Mouse (Mus musculus) C2C12 (cell line): ENCODE results near the gene 4933428G20Rik. TPM values are rescaled to one million over a fixed set of nuclear protein-coding genes. Genes with fewer than 3 reads are reported as not detected.

ENCODE experiments used
- H3K27me3 ChIP-seq: one replicate; pipeline ENCODE4 v1.6.1; 2011; ENCODE audit not compliant: control insufficient read depth, insufficient read depth, insufficient read length
- H3K36me3 ChIP-seq: one replicate; pipeline ENCODE4 v1.6.1; 2011; ENCODE audit not compliant: control insufficient read depth, insufficient read depth
- H3K4me3 ChIP-seq: one replicate; pipeline ENCODE4 v1.5.1; 2011; ENCODE audit warnings: mild to moderate bottlenecking, control low read depth; ENCODE audit not compliant: poor library complexity, insufficient read depth, severe bottlenecking
- H3K79me2 ChIP-seq: one replicate; pipeline ENCODE4 v1.6.1; 2011; ENCODE audit not compliant: control insufficient read depth, insufficient read depth
- H3K79me3 ChIP-seq: one replicate; pipeline ENCODE4 v1.6.1; 2011; ENCODE audit warnings: low read depth, control low read depth
- H3ac ChIP-seq: one replicate; pipeline ENCODE3; 2011; ENCODE audit warnings: low read depth; ENCODE audit not compliant: control insufficient read depth, insufficient read length
- CEBPB ChIP-seq: IDR thresholded peaks from one replicate; pipeline ENCODE4 v1.6.1; 2011; ENCODE audit warnings: low read depth, mild to moderate bottlenecking, control low read depth, moderate library complexity
- CTCF ChIP-seq: IDR thresholded peaks from one replicate; pipeline ENCODE4 v1.5.1; 2011; ENCODE audit not compliant: control insufficient read depth, insufficient read depth, insufficient read length
- FOSL1 ChIP-seq: IDR thresholded peaks from one replicate; pipeline ENCODE4 v1.8.0; 2011; ENCODE audit warnings: mild to moderate bottlenecking, low read length; ENCODE audit not compliant: poor library complexity, insufficient read depth, severe bottlenecking
- MAX ChIP-seq: IDR thresholded peaks from one replicate; pipeline ENCODE4 v1.6.1; 2011; ENCODE audit warnings: mild to moderate bottlenecking, control low read depth
- MYOD1 ChIP-seq: IDR thresholded peaks from one replicate; pipeline ENCODE4 v1.6.1; 2011; ENCODE audit warnings: low read depth; ENCODE audit not compliant: control insufficient read depth, insufficient read length
- MYOG ChIP-seq: IDR thresholded peaks from one replicate; pipeline ENCODE4 v1.6.1; 2011; ENCODE audit not compliant: control insufficient read depth, insufficient read length; ENCODE audit errors: extremely low read depth
- USF1 ChIP-seq: IDR thresholded peaks from one replicate; pipeline ENCODE4 v1.6.1; 2011; ENCODE audit warnings: low read depth, mild to moderate bottlenecking, control low read depth, moderate library complexity
- polyA plus RNA-seq: library from polyadenylated mRNA; unstranded; fragments of >200 nt; fragmentation: generic; extraction: Trizol; gene quantifications from one replicate; pipeline ENCODE4 v1.2.1, GENCODE M21; 2012; ENCODE audit warnings: missing spikeins

Gene 4933428G20Rik
- polyA plus RNA-seq, 1 experiment = 0.34 TPM

DNA sequence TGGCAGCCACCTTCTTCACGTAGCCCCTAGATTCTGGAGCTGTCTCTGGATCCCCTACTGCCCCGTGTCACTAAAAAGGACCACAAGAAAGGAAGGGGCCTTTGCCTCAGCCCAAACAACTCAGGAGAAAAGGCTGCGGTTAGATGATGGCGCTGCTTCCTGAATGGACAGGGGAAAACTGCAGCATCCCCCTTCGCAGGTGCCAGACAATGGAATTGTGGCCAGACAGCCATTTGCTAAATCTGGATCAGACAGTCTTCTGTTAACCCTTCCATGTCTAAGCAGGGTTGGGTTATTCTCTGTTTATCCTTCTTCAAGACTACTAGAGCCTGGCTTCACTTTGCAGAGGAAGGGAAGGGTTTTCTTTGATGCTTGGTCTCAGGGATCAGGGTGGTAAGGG is 30.8 kb upstream of the 4933428G20Rik start:
- Histone ChIP-seq H3ac (no peak overlapping the region), H3K27me3 (peaks cover 52% of the 10 kb centered on the region), H3K79me2 (no peaks in the 10 kb centered on the region), H3K79me3 (no peaks in the 10 kb centered on the region), H3K36me3 (no peaks in the 10 kb centered on the region), H3K4me3 (no peak overlapping the region)
- TF ChIP-seq MYOG = no peak
- no peak for TF ChIP-seq USF1
- no peak for TF ChIP-seq CTCF
- TF ChIP-seq FOSL1 = no peak
- TF ChIP-seq MYOD1 = no peak
- TF ChIP-seq MAX = no peak

DNA sequence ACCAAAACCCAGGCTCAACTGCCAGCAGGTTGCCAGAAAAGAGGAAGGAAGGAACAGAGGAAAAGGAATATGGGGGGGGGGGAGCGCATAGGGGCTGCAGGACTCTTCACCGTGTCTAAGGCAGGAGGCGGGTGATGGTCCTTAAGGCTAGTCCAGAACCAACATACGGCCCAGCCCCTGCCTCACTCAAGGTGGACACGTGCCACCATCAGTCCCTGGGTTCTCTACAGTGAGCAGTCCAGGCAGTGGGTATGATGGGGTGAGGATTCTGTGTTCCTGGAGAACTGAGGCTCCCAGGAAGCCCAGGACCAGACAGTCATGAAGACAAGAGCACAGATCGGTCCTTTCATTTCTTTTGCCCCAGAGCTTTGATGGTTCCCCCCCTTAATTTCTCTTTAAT is 29.9 kb upstream of the 4933428G20Rik start:
- Histone ChIP-seq H3ac (no peak overlapping the region), H3K4me3 (no peak overlapping the region), H3K79me2 (no peaks in the 10 kb centered on the region), H3K36me3 (no peaks in the 10 kb centered on the region), H3K79me3 (no peaks in the 10 kb centered on the region), H3K27me3 (peaks cover 43% of the 10 kb centered on the region)
- TF ChIP-seq CEBPB (no peak), MYOD1 (no peak), FOSL1 (no peak), USF1 (no peak), MYOG (no peak), MAX (no peak), CTCF (no peak)

DNA sequence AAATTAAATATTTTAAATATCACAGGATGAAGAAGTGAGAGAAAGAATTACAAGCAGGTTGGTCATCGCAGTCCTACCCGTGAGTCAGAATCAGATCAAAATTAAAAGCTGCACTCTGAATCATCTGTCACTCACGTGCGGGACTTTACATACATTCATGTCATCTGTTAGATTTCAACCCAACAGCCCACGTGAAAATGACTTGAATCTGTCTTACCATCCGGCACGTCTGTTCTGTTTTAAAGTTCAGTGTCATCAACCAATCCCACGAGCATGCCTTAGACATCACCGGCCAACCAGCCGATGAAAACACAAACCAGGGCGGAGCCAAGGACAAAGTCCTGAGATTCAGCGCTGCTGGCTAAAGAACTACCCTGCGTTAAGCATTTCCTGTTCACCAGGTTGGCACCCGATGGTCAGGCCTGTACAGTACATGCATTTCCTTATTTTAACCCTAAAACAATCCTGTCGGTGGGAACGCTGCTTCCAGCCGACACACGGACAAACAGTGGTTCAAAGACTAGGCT is 28.2 kb upstream of the 4933428G20Rik start:
- Histone ChIP-seq H3ac (no peak overlapping the region), H3K36me3 (no peaks in the 10 kb centered on the region), H3K4me3 (no peak overlapping the region), H3K27me3 (peaks cover 28% of the 10 kb centered on the region), H3K79me3 (no peaks in the 10 kb centered on the region), H3K79me2 (no peaks in the 10 kb centered on the region)
- TF ChIP-seq USF1 (no peak), MAX (no peak)

DNA sequence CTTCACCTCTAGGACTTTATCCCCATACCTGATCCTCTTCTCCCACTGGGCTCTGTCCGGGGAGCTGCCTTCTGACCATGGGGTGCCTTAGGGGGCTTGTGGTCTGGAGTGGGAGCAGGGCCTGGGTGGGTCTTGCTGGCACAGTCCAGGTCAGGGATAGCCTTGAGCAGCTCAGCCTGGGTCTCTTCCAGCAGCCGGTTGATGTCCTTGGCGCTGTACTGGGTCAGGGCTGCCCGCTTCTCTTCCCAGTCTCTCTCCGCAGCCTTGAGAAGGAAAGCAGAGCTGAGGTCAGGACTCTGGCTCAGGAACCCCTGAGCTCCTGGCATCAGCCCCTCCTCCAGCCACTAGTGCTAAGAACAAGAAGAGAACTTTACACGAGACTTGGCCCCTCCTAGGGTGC is 25.2 kb upstream of the 4933428G20Rik start:
- peaks cover 21% of the 10 kb centered on the region for H3K27me3 ChIP-seq
- H3ac ChIP-seq = no peak overlapping the region
- H3K79me2 ChIP-seq = no peaks in the 10 kb centered on the region
- no peaks in the 10 kb centered on the region for H3K36me3 ChIP-seq
- H3K79me3 ChIP-seq = no peaks in the 10 kb centered on the region
- TF ChIP-seq CTCF = no peak
- no peak for TF ChIP-seq CEBPB
- no peak for TF ChIP-seq MAX
- no peak for TF ChIP-seq FOSL1
- TF ChIP-seq USF1 = no peak
- TF ChIP-seq MYOG = no peak
- TF ChIP-seq MYOD1 = no peak
- H3K4me3 ChIP-seq = no peak overlapping the region

DNA sequence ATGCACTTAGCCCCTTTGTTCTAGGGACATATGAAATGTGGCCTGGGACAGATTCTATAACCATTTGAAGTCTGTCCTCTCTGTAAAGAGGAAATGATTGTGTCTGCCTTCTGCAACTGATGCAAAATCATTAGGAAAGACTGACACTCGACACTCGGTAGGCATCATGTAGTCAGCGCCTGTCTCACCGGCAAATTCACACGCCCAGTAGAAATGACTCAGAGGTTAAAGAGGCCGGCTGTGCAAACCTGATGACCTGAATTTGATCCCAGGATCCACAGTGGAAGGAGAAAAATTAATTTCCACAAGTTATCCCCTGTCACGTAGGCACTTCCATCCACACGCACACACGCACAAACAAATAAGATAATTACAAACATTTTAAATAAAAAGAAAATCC is 24.2 kb upstream of the 4933428G20Rik start:
- Histone ChIP-seq H3K36me3 (no peaks in the 10 kb centered on the region), H3K79me3 (no peaks in the 10 kb centered on the region), H3K79me2 (no peaks in the 10 kb centered on the region), H3ac (no peak overlapping the region), H3K27me3 (peaks cover 22% of the 10 kb centered on the region), H3K4me3 (no peak overlapping the region)
- no peak for TF ChIP-seq CTCF
- TF ChIP-seq MYOD1 = no peak
- no peak for TF ChIP-seq MYOG
- no peak for TF ChIP-seq FOSL1
- TF ChIP-seq CEBPB = no peak
- TF ChIP-seq MAX = no peak
- no peak for TF ChIP-seq USF1

DNA sequence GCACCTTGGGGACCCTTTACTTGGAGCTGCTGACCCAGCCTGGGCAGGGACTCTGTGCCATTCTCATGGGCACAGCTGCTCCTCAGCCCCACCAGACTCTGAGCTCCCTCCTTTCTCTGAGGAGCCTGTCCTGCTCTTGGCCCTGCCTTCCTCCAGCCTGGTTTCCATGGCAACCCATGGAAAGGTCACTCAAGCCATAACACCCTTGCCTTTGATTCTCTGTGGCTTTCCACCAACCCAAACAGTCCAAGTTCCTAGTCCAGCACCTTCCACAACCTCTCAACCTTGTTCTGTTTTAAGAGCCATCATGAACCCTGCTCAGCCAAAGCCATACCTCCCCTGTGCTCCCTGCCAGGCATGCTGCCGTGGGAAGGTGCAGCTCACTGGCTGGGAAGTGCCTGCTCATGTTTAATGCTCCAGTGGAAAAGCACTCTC is 23.7 kb upstream of the 4933428G20Rik start:
- TF ChIP-seq MYOD1 = no peak
- TF ChIP-seq MAX = no peak

More for the DNA sequence above, 23.7 kb upstream of the 4933428G20Rik start:
- H3K79me3 ChIP-seq = no peaks in the 10 kb centered on the region
- H3K36me3 ChIP-seq = no peaks in the 10 kb centered on the region
- no peak overlapping the region for H3K4me3 ChIP-seq
- peaks cover 19% of the 10 kb centered on the region for H3K27me3 ChIP-seq
- no peak overlapping the region for H3ac ChIP-seq
- no peaks in the 10 kb centered on the region for H3K79me2 ChIP-seq
